Mouse (Mus musculus): Measurements from ENCODE around the gene Ttc33.
A peak's percentile ranks its signal among the peaks of the same experiment; 100 is the strongest.
"Not testable (repeated sequence)": the region's sequence is repeated elsewhere in the genome, so short reads cannot be mapped to it uniquely, and the experiment has no call there.

Gene Ttc33

DNA sequence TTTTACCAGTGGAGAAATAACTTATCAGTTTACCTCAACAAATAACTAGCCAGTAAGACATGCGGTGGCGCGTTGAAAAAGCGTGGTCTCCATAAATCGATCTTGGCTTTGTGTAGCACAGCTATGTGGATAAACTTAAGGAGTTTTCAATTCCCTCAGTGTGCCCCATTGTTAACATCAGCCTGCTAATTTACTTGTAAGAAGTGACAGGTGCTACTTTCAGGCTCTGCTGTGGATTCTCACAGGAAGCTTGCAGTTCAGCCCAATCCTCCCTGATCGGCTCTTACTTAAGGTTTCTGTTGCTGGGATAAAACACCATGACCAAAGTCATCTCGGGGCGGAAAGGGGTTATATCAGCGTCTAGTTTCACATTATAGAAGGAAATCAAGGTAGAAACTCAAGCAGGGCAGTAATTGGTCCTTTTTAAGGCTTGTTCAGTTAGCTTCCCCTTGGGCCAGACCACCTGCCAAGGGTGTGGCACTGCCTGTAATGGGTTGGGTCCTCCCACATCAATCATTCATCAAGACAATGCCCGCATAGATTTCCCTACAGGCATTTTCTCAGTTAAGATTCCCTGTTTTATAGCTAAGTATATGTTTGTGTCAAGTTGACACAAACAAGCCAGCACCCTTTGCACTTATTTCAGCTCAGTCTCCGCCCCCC is 526 bp upstream of the Ttc33 start:
- no peak for DNase-seq (ENCODE audit: low spot score)

DNA sequence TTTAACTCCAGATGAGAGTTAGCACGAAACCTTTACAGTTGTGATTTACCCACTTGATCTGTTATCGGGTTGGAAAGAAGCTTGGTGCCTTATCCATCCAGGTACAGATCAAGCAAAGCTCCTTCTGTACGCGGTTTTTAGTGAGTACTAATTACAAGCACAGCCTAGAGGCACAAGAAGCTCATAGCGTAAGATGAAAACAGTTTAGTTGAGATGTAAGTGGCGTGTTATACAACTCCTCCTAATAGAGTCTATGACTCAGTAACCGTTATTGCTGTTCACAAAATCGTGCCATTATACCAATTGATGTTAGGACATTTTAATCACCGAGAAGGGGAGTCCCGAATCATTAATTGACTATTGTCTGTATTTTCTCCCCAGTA is 959 bp downstream of the Ttc33 start:
- DNase-seq (ENCODE audit: low spot score), result no peak

DNA sequence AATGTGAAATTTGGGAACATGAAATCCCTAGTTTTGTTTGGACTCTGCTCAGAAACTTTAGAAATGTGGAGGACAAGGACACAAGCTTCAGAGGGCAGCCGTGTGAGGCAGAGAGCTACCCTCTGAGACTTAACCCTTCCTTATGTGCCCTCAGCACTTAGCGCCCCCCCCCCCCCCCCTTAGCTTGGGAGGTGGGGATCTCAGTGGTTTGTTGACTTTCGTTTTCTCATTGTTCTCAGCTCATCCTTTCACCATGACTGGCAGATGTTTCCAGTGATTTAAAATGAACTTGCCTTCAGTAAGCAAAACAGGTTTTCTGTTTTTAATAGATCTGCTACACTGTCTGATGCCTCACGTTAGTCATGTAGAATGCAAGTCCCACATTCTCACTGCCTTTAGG is 1.8 kb downstream of the Ttc33 start:
- no peak for DNase-seq (ENCODE audit: low spot score)

GRCm38 (mm10) chr15:5188029-5188428 is 2.7 kb downstream of the Ttc33 start:
- DNase-seq (ENCODE audit: low spot score), result no peak

DNA sequence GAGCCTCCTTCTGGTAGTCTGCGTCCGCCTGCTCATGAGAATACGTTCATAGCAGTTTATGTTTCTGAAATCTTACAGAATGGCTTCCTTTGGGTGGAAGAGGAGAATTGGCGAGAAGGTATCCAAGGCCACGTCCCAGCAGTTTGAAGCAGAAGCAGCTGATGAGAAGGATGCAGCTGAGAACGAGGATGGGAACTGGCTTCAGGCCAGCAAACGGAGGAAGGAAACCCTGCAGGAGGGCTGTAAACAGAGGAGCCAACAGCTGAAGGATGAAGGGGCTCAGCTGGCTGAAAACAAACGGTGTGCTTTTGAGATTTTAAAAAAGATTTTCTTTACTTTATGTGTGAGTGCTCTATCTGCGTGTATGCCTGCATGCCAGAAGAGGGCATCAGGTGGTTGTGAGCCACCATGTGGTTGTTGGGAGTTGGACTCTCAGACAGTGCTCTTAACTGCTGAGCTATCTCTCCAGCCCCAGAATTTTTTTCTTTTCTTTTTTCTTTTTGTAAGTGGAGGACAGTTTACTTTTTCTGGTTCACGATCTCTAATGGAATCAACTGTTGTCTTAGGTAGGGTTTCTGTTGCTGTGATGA is 4.3 kb downstream of the Ttc33 start:
- DNase-seq (ENCODE audit: low spot score), result no peak

DNA sequence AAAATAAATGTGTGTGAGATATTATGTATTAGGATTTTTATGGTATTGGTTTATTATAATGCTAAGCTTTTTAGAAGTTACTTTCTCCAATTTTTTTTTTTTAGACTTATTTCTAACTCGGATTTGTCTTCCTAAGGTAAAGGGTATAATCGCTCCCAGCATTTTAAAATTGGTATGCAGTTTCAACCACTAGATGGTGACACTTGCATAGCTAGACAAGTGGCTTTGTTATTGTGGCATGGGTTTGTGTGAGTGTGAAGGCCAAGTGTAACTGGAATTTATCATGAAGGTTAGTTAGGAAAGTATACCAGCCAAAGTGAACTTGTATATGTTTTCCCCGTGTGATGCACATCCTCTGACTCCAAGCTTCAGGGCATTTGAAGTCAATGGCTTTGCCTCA is 8.5 kb downstream of the Ttc33 start:
- DNase-seq (ENCODE audit: low spot score), result no peak

DNA sequence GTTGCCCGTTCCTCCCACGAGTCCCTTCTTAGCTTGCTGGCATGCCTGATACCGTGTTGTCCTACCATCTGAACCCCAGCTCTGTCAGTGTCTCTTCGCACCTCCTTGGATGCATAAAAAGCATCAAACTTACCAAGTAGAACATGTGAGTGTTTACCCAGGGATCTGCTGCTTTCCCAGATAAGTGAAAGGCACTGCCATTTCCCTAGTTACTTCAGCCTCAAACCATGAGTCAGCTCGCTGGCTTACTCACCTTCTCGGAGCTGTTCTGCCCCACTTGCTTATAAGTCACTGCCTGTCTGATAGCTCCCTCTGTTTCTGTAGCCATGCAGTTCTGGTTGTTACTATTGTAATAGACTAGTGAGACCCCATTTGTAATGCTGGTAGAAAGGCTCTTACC is 9.1 kb downstream of the Ttc33 start:
- DNase-seq (ENCODE audit: low spot score), result no peak

- DNase-seq (ENCODE audit: low spot score), result no peak
Measured at GRCm38 (mm10) chr15:5194931-5195330, 9.6 kb downstream of the Ttc33 start.

GRCm38 (mm10) chr15:5195987-5196514 is 10.7 kb downstream of the Ttc33 start:
- DNase-seq (ENCODE audit: low spot score), result no peak

DNA sequence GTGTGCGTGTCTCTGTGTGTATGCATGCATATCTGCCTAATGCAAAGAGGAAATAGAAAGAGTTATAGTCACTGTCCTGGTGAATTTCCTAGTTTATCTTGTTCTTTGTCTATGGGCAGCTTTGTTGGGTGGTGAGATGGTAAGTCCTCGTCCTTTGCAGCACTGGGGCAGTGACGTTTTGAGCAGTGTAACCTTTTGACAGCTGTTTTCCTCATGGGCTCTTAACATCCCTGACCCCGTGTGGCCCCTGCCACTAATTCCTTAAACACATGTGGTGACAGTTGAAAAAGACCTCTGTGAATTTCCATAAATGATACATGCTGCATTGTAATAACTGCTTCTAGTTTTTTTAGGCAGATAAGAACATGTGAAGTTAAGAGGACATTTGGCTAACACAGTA is 11.4 kb downstream of the Ttc33 start:
- no peak for DNase-seq (ENCODE audit: low spot score)

- no peak for DNase-seq (ENCODE audit: low spot score)
Measured at GRCm38 (mm10) chr15:5205222-5205621, 19.9 kb downstream of the Ttc33 start.

GRCm38 (mm10) chr15:5209116-5209515 is 23.8 kb downstream of the Ttc33 start:
- no peak for DNase-seq (ENCODE audit: low spot score)

- no peak for DNase-seq (ENCODE audit: low spot score)
Measured at GRCm38 (mm10) chr15:5220491-5220890, 35.2 kb downstream of the Ttc33 start.

DNA sequence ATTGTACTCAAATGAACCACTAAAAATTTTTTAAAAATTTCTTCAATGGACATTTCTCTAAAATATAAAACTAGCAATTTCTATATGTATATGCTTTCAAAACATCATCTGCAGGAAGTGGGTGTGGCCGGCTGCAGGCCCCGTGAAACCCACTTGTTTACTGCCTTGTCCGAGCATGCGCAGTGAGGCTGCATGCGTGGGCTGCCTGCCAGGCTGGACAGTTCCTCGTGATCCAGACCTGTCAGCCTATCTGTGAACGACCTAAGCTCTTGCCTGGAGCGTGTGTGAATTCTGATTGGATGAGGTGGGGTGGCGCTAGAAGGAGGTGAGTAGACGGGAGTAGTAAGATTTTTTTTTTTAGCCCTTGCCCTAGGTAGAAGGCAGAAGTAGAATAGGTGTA is 45.4 kb downstream of the Ttc33 start:
- DNase-seq (ENCODE audit: low spot score), result not testable (repeated sequence)

DNA sequence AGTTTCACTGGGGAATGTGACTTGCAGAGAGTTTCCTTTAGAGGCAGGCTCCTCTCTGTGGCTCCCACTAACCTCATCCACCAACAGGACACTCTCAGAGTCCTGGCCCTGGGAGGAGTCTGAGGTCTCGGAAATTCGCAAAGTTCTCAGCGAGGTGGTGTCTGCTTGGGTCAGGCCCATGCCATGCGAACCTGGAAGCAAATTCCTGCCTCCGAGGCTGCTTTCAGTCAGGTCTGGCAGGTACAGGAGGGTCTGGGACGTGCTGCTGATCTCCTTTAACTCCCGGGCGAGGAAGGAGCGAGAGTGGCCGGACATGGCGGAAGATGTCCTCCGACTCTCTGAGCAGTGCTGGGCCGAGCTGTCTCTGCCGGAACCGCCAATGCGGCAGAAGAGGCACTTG is 49.3 kb downstream of the Ttc33 start:
- DNase-seq (ENCODE audit: low spot score), result no peak

- DNase-seq (ENCODE audit: low spot score), result no peak
Measured at GRCm38 (mm10) chr15:5235527-5235926, 50.2 kb downstream of the Ttc33 start.

DNA sequence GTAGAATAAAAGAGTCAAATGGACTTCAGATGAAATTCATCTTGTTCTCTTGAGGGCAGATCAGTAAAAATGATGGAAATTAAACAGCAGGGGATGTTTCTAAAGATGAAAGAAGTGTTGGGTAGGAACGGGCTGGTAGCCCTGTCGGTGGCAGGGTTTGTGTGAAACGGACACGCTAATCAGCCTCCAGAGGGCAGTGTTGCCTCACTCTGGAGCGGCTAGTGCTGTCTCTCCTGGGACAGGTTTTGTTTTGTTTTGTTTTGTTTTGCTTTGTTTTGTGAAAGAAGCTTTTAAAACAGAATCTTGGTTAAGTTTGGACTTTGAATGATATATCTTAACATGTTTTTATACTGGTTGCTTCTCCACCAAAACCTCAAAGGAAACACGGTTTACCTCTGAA is 51.2 kb downstream of the Ttc33 start:
- DNase-seq (ENCODE audit: low spot score), result peak; percentile 42

DNA sequence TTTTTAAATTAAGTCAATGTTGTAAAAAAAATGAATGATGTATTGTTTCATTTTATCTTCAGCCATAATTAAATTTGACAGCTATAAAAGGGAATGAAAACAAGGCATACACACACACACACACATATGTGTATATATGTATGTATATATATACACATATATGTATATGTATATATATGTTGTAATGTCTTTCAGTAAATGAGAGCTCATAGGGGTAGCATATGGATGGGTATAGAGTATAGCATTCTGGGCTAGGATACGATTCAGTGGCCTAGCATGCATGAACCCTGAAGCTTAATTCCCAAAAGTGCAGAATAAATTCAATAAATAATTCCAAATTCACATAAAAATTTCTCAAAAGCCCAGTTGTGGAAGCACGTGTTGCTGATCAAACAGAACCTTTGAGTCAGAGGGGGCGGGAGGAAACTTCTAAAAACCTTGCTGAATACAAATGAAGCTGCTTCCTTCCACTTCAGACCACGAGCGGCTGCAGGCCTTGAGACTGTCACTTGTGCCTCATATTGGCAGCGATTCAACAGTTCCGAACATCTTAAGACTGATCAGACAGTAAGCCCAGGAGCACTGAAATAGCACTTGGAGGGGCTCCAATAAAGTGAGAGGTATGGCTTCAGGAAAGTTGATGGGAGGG is 51.8 kb downstream of the Ttc33 start:
- DNase-seq (ENCODE audit: low spot score), result no peak

GRCm38 (mm10) chr15:5238073-5238472 is 52.7 kb downstream of the Ttc33 start:
- no peak for DNase-seq (ENCODE audit: low spot score)

- DNase-seq (ENCODE audit: low spot score), result no peak
Measured at GRCm38 (mm10) chr15:5238553-5238952, 53.2 kb downstream of the Ttc33 start.

GRCm38 (mm10) chr15:5239361-5239760 is 54.0 kb downstream of the Ttc33 start:
- no peak for DNase-seq (ENCODE audit: low spot score)

- no peak for DNase-seq (ENCODE audit: low spot score)
Measured at GRCm38 (mm10) chr15:5239901-5240300, 54.6 kb downstream of the Ttc33 start.

DNA sequence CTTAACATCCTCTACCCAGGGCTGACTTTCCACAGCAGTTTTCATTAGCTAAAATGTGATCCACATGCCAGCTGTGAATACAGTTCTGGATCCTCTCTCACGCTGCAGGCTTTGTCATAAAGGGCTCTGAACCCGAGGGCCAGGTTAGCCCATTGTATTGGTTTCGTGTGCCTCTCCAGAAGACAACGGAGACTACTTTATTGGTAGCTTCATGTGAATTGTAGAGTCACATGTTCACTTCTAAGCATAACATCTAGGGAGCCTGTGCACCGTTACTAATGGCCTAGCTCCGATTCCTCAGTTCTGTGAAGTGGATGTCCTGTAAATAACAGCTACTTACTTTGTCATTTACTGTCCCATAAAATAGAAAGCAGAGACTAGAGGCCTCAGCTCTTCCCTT is 55.0 kb downstream of the Ttc33 start:
- DNase-seq (ENCODE audit: low spot score), result no peak

Measured in left cerebral cortex, adult 11 months (tissue).